Mouse (Mus musculus) liver, postnatal 0 days (tissue): ENCODE results near the gene Clca3a1.

Source experiments
- CTCF ChIP-seq: sonication (generic); IDR thresholded peaks from 2 replicates; pipeline ENCODE4 v1.5.1; 2016; ENCODE audit warnings: antibody characterized with exemption, low read depth
- EP300 ChIP-seq: IDR thresholded peaks from 2 replicates; pipeline ENCODE4 v1.6.1; 2016; ENCODE audit warnings: antibody characterized with exemption, low read depth, mild to moderate bottlenecking

- no peak for TF ChIP-seq CTCF
- no peak for TF ChIP-seq EP300
Measured at GRCm38 (mm10) chr3:144715901-144716300, 44.9 kb downstream of the Clca3a1 start.
